27 mouse cellular contexts compared by ENCODE assay signal in the genomic region with DNA sequence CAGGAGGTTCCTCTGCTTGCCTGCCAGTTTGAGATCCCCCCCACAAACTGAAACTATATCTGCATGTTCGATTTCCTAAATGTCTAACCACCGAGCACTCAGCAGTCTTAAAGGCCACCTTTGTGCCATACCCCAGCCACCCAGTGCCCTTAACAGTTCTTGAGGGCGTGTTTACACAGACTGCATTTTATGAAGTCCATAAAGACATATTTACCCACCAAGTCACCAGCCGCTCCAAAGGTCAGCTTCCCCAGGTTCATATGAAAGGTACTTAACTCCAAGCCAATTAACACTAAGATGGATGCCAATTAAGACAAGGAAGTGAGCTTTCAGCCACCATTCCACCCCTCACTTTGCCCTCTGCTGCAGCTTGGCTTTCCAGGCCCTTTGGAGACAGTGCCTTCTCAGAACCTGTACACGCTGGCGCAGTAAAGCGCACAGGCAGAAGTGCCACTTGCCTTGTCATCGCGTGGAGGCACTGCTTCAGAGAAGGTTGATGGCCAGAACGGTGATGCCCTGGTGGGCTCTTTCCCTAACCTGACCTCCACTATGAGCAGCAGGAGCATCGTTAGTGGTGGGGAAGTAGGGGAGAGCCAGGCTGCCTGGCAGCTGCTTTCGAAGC. TPM values are rescaled to one million over a fixed set of nuclear protein-coding genes. Genes with fewer than 3 reads are reported as not detected.
A peak's percentile ranks its signal among the peaks of the same experiment; 100 is the strongest.
DNase-seq lines count a peak whose midpoint lies in the region; ATAC-seq and TF ChIP-seq lines count a peak whose summit lies in the region.
"Had no signal": no experiment of that assay in that cellular context is flagged by ENCODE, and none has a peak within 500 bp of the region (broad histone marks: within the 10 kb centered on the region; RNA-seq: fewer than 3 reads in every experiment).

No protein-coding gene starts in this region.

- no peak for TF ChIP-seq CTCF in cerebellum, adult 2 months (IDR thresholded peaks at IDR 0.05; ENCODE audit: borderline replicate concordance, insufficient read depth, low read depth, low read length)
- no peak for TF ChIP-seq CTCF in kidney, adult 2 months (conservative IDR thresholded peaks at IDR 0.05; ENCODE audit: insufficient read depth, insufficient read length, low read depth, low read length)

- H3K36me3 ChIP-seq in kidney, adult 2 months (ENCODE audit: control insufficient read depth, insufficient read depth, low read length) = no peaks in the 10 kb centered on the region
- H3K36me3 ChIP-seq in intestine, embryonic 14.5 days (ENCODE audit: control insufficient read depth, insufficient read depth, low read length) = peaks cover 9% of the 10 kb centered on the region; the same call in 1 of the 2 replicates
- H3K36me3 ChIP-seq in limb, embryonic 14.5 days (ENCODE audit: control insufficient read depth, insufficient read depth, low read length) = peaks cover 2% of the 10 kb centered on the region; the same call in 1 of the 2 replicates
- H3K36me3 ChIP-seq in midbrain, embryonic 15.5 days (replicated peaks) = no peaks in the 10 kb centered on the region
- H3K36me3 ChIP-seq: embryonic facial prominence, embryonic 15.5 days; heart, embryonic 15.5 days had no signal

- peak in 1 of 2 experiments; percentile 54 for DNase-seq in cerebellum, adult 2 months
- DNase-seq in cerebellum, adult 18-20 months = no peak
- DNase-seq in kidney, adult 2 months = peak; percentile 40
- no peak for DNase-seq in kidney, postnatal 14 days
- no peak for DNase-seq in intestine, embryonic 14.5 days (ENCODE audit: low spot score)
- no peak for DNase-seq in limb, embryonic 14.5 days (ENCODE audit: low spot score)
- no peak for DNase-seq in lung, postnatal 4 days
- DNase-seq: adrenal gland, postnatal 14 days; embryo, embryonic 11 days; gastrocnemius, postnatal 25 days; heart, adult 2 months; heart, postnatal 4 days; layer of hippocampus, postnatal 36 days; liver, embryonic 13.5 days; lung, embryonic 14.5 days; lung, postnatal 36 days; right cerebral cortex, adult 18-20 months; spleen, adult 18-20 months; thymus, adult 2 months had no signal

- 41% methylated on average over 12 of the region's 12 CpGs for WGBS in cerebellum, adult 2 months
- WGBS in kidney, adult 2 months = 70% methylated on average over 12 of the region's 12 CpGs
- WGBS in intestine, embryonic 14.5 days = 78% methylated on average over 12 of the region's 12 CpGs
- 55% methylated on average over 12 of the region's 12 CpGs for WGBS in limb, embryonic 14.5 days
- WGBS in midbrain, embryonic 15.5 days = 82% methylated on average over 12 of the region's 12 CpGs

- no peaks in the 10 kb centered on the region for H3K27me3 ChIP-seq in cerebellum, adult 2 months (ENCODE audit: control insufficient read depth, insufficient read depth, low read length)
- H3K27me3 ChIP-seq in kidney, adult 2 months (replicated peaks; ENCODE audit: control insufficient read depth, insufficient read depth, low read length) = no peaks in the 10 kb centered on the region
- no peaks in the 10 kb centered on the region for H3K27me3 ChIP-seq in intestine, embryonic 14.5 days (replicated peaks; ENCODE audit: control insufficient read depth, insufficient read depth, low read length)
- no peaks in the 10 kb centered on the region for H3K27me3 ChIP-seq in limb, embryonic 14.5 days (ENCODE audit: control insufficient read depth, insufficient read depth, low read length)
- no peaks in the 10 kb centered on the region for H3K27me3 ChIP-seq in midbrain, embryonic 15.5 days (replicated peaks)
- H3K27me3 ChIP-seq: embryonic facial prominence, embryonic 15.5 days; heart, embryonic 15.5 days; kidney, embryonic 15.5 days; liver, embryonic 13.5 days; neural tube, embryonic 12.5 days had no signal

- H3K27ac ChIP-seq in cerebellum, adult 2 months (ENCODE audit: insufficient read depth, low read length) = peak overlapping the region; percentile 94
- H3K27ac ChIP-seq in kidney, adult 2 months (ENCODE audit: insufficient read depth, low read depth, low read length) = no peak overlapping the region
- no peak overlapping the region for H3K27ac ChIP-seq in intestine, embryonic 14.5 days (ENCODE audit: low read depth)
- no peak overlapping the region for H3K27ac ChIP-seq in limb, embryonic 14.5 days (replicated peaks; ENCODE audit: low read depth, low read length)
- no peak overlapping the region for H3K27ac ChIP-seq in midbrain, embryonic 15.5 days
- H3K27ac ChIP-seq: embryonic facial prominence, embryonic 15.5 days; heart, adult 2 months; heart, embryonic 15.5 days; kidney, embryonic 15.5 days; liver, embryonic 13.5 days; neural tube, embryonic 12.5 days had no signal

- ATAC-seq in intestine, embryonic 14.5 days (replicated peaks; ENCODE audit: low FRiP score, low TSS enrichment, low read depth) = peak; percentile 75
- ATAC-seq in limb, embryonic 14.5 days (ENCODE audit: low FRiP score, low read depth) = peak; percentile 28; the same call in 1 of the 2 replicates
- ATAC-seq in midbrain, embryonic 15.5 days (replicated peaks) = no peak
- ATAC-seq: activated CD4-positive, CD25-positive, alpha-beta regulatory T cell, adult 4 months; CD4-positive, CD25-positive, alpha-beta regulatory T cell, adult 4 months; hindbrain, embryonic 16.5 days had no signal

- peaks cover 63% of the 10 kb centered on the region for H3K4me1 ChIP-seq in cerebellum, adult 2 months (ENCODE audit: control insufficient read depth, insufficient read depth, low read length)
- peaks cover 30% of the 10 kb centered on the region; the same call in 1 of the 2 replicates for H3K4me1 ChIP-seq in kidney, adult 2 months (ENCODE audit: control insufficient read depth, insufficient read depth, low read length)
- H3K4me1 ChIP-seq in intestine, embryonic 14.5 days (replicated peaks; ENCODE audit: control insufficient read depth, insufficient read depth, low read length) = peaks cover 20% of the 10 kb centered on the region
- peaks cover 18% of the 10 kb centered on the region for H3K4me1 ChIP-seq in limb, embryonic 14.5 days (ENCODE audit: control insufficient read depth, insufficient read depth, low read length)
- peaks cover 6% of the 10 kb centered on the region; the same call in 1 of the 2 replicates for H3K4me1 ChIP-seq in midbrain, embryonic 15.5 days

- H3K4me2 ChIP-seq in intestine, embryonic 14.5 days (ENCODE audit: low read length) = 0 out of 2 replicates have a peak overlapping the region, but pooled peaks have one; percentile 3
- H3K4me2 ChIP-seq in limb, embryonic 14.5 days (replicated peaks; ENCODE audit: low read depth, low read length, severe bottlenecking) = no peak overlapping the region; the same call in 1 of the 2 replicates
- H3K4me2 ChIP-seq in midbrain, embryonic 15.5 days = no peak overlapping the region
- H3K4me2 ChIP-seq: embryonic facial prominence, embryonic 15.5 days; heart, embryonic 15.5 days; kidney, embryonic 15.5 days; liver, embryonic 13.5 days; lung, embryonic 14.5 days; neural tube, embryonic 12.5 days had no signal

- H3K4me3 ChIP-seq in cerebellum, adult 2 months (replicated peaks; ENCODE audit: insufficient read depth, low read depth, low read length) = no peak overlapping the region
- H3K4me3 ChIP-seq in kidney, adult 2 months (ENCODE audit: insufficient read depth, low read depth, low read length) = no peak overlapping the region
- H3K4me3 ChIP-seq in intestine, embryonic 14.5 days (ENCODE audit: low read depth, low read length) = no peak overlapping the region
- no peak overlapping the region for H3K4me3 ChIP-seq in limb, embryonic 14.5 days (replicated peaks; ENCODE audit: low read length)
- no peak overlapping the region for H3K4me3 ChIP-seq in midbrain, embryonic 15.5 days
- H3K4me3 ChIP-seq: embryonic facial prominence, embryonic 15.5 days; heart, adult 2 months; heart, embryonic 15.5 days; kidney, embryonic 15.5 days; liver, embryonic 13.5 days; neural tube, embryonic 12.5 days had no signal

- no peak overlapping the region for H3K9ac ChIP-seq in intestine, embryonic 14.5 days (ENCODE audit: low read length)
- H3K9ac ChIP-seq in limb, embryonic 14.5 days (ENCODE audit: low read depth, low read length, severe bottlenecking) = no peak overlapping the region
- no peak overlapping the region for H3K9ac ChIP-seq in midbrain, embryonic 15.5 days
- H3K9ac ChIP-seq: embryonic facial prominence, embryonic 15.5 days; heart, embryonic 15.5 days; kidney, embryonic 15.5 days; liver, embryonic 13.5 days; lung, embryonic 14.5 days; neural tube, embryonic 12.5 days had no signal

- no peak for TF ChIP-seq POLR2A in cerebellum, adult 2 months (IDR thresholded peaks at IDR 0.05; ENCODE audit: borderline replicate concordance, insufficient read depth, low read length)
- no peak for TF ChIP-seq POLR2A in kidney, adult 2 months (IDR thresholded peaks at IDR 0.05; ENCODE audit: low read depth, low read length)
- no peak for TF ChIP-seq POLR2A in limb, embryonic 14.5 days (IDR thresholded peaks at IDR 0.05; ENCODE audit: borderline replicate concordance, extremely low read depth, insufficient read depth, insufficient read length)

- H3K9me3 ChIP-seq in intestine, embryonic 14.5 days (ENCODE audit: control insufficient read depth, low read length) = no peaks in the 10 kb centered on the region
- H3K9me3 ChIP-seq in limb, embryonic 14.5 days (ENCODE audit: control insufficient read depth, low read length) = no peaks in the 10 kb centered on the region
- no peaks in the 10 kb centered on the region for H3K9me3 ChIP-seq in midbrain, embryonic 15.5 days
- H3K9me3 ChIP-seq: embryonic facial prominence, embryonic 15.5 days; heart, embryonic 15.5 days; kidney, embryonic 15.5 days; neural tube, embryonic 12.5 days had no signal

RNA-seq across cellular contexts. Expression of gene Spred2, which starts 17.1 kb away (rescaled TPM):
- polyA plus RNA-seq in cerebellum, adult 2 months (2012; rRNA removed) = 40.3 and 40.6 TPM in 2 replicates
- polyA plus RNA-seq in kidney, adult 2 months (2012; rRNA removed) = 20.0 and 21.2 TPM in 2 replicates
- 7.2 and 8.4 TPM in 2 replicates for polyA plus RNA-seq in intestine, embryonic 14.5 days (2014; fragmentation: Nextera tagmentation; extraction: Ambion mirVana)
- 25.4 and 28.4 TPM in 2 replicates for polyA plus RNA-seq in limb, embryonic 14.5 days (2012; rRNA removed)
- 8.5 TPM in 2 replicates for polyA plus RNA-seq in limb, embryonic 14.5 days (2014; fragmentation: Nextera tagmentation; extraction: Ambion mirVana)
- 6.1 and 6.2 TPM in 2 replicates for polyA plus RNA-seq in midbrain, embryonic 15.5 days (2015; fragmentation: Nextera tagmentation; extraction: Ambion mirVana)
